Mouse (Mus musculus) lung, embryonic 16.5 days (tissue): ENCODE results near the gene Wfikkn1. TPM values are rescaled to one million over a fixed set of nuclear protein-coding genes. Genes with fewer than 3 reads are reported as not detected.
A peak's percentile ranks its signal among the peaks of the same experiment; 100 is the strongest.

Source experiments
- ATAC-seq: fragments of 200-750 bp; cut with Nextera tagmentation; 2 replicates; pipeline ENCODE4 v1.8.0; 2017; ENCODE audit warnings: low read depth, mild to moderate bottlenecking, moderate library complexity
- H3K27ac ChIP-seq: fragments of 300-500 bp; sonication (generic); 2 replicates; pipeline ENCODE4 v1.5.1; 2014; ENCODE audit warnings: mild to moderate bottlenecking, control low read depth, low read length
- H3K27me3 ChIP-seq: fragments of 300-500 bp; sonication (generic); 2 replicates; pipeline ENCODE4 v1.6.1; 2014; ENCODE audit warnings: low read depth, low read length, mixed read lengths; ENCODE audit not compliant: control insufficient read depth, insufficient read depth
- H3K36me3 ChIP-seq: fragments of 300-500 bp; sonication (generic); 2 replicates; pipeline ENCODE4 v1.6.1; 2014; ENCODE audit warnings: low read length; ENCODE audit not compliant: control insufficient read depth, insufficient read depth
- H3K4me1 ChIP-seq: fragments of 300-500 bp; sonication (generic); replicated peaks from 2 replicates; pipeline ENCODE4 v1.6.1; 2014; ENCODE audit warnings: low read length, mixed read lengths; ENCODE audit not compliant: control insufficient read depth, insufficient read depth
- H3K4me2 ChIP-seq: fragments of 300-500 bp; sonication (generic); 2 replicates; pipeline ENCODE4 v1.6.1; 2014; ENCODE audit warnings: low read depth, low read length, control low read depth
- H3K4me3 ChIP-seq: fragments of 300-500 bp; sonication (generic); 2 replicates; pipeline ENCODE4 v1.5.1; 2014; ENCODE audit warnings: mild to moderate bottlenecking, low read length, control low read depth
- H3K9ac ChIP-seq: fragments of 300-500 bp; sonication (generic); 2 replicates; pipeline ENCODE4 v1.6.1; 2014; ENCODE audit warnings: low read length, control low read depth
- H3K9me3 ChIP-seq: fragments of 300-500 bp; sonication (generic); 2 replicates; pipeline ENCODE4 v1.6.1; 2016; ENCODE audit warnings: low read length; ENCODE audit not compliant: control insufficient read depth
- WGBS: fragments of 180-500 bp; shearing (Covaris S2); extraction: QIAGEN DNeasy Blood & Tissue Kit; methylation state at CpG from one replicate; pipeline ENCODE4 v1.1.7; 2014; 5-methylcytosine and 5-hydroxymethylcytosine counted together
- polyA plus RNA-seq: library from polyadenylated mRNA; unstranded; fragments of >200 nt; fragmentation: Nextera tagmentation; extraction: Ambion mirVana; gene quantifications from 2 replicates; pipeline ENCODE4 v1.2.1, GENCODE M21; 2015

Gene Wfikkn1
- polyA plus RNA-seq, 1 experiment from 2014 or later, result 0.43 TPM

DNA sequence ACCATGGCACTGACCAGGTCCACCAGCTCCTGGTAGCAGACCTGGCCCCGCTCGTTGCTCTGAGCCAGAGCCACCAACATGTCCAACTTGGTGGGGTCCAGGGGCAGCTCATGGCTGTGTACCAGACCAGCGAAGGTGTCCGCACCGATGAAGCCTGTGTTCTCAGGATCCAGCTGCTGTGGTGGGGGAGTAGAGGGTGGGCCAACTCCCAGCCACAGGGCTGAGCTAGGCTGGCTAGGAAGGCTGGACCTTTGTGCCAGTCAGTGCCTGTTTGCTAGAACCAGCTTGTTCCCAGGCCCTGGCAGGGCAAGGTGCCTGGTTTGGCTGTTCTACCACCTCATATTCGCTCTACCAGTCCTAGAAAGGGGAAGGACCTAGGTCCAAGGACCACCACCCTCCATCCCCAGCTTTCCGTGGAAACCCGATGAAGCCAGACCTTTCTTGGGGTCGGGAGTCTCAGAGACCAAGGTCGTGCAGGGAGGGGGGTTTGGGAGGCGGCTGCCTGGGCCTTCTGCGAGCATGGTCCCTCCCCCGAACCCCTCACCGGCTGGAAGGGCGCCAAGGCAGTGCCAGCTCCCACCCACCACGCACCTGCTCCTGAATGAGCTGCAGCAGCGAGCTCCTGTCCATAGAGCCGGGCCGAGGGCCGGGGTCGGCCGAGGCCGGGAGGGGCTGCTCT is 44.1 kb downstream of the Wfikkn1 start:
- peaks cover 40% of the 10 kb centered on the region for H3K4me1 ChIP-seq
- peak overlapping the region; percentile 60 for H3K9ac ChIP-seq
- H3K36me3 ChIP-seq, result peaks cover 27% of the 10 kb centered on the region
- peak overlapping the region; percentile 70 for H3K4me2 ChIP-seq
- H3K4me3 ChIP-seq, result peak overlapping the region; percentile 40
- no peak for ATAC-seq
- no peak overlapping the region for H3K27ac ChIP-seq
- H3K9me3 ChIP-seq, result no peaks in the 10 kb centered on the region
- WGBS, result 20% methylated on average over 23 of the region's 23 CpGs
- no peaks in the 10 kb centered on the region for H3K27me3 ChIP-seq

DNA sequence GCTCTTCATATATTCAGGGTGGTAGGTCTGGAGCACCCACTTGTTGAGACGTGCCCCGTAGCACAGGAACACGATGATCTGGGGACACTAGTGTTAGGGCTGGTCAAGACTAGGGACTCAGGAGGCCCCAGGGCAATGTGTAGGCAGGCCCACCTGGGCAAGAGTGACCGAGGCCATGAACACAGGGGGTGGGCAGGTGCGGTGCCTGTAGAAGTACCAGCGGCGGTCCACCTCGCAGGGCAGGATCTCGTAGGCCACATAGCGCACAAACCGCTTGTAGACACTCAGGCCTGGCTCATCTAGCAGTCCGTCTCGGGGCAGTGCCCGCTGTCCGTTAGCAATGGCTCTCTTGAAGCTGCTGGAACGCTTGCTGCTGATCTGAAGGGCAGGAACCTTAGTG is 44.8 kb downstream of the Wfikkn1 start:
- no peak for ATAC-seq
- Histone ChIP-seq H3K36me3 (peaks cover 27% of the 10 kb centered on the region), H3K27ac (no peak overlapping the region), H3K4me1 (peaks cover 48% of the 10 kb centered on the region), H3K4me2 (no peak overlapping the region), H3K4me3 (no peak overlapping the region), H3K27me3 (no peaks in the 10 kb centered on the region), H3K9me3 (no peaks in the 10 kb centered on the region), H3K9ac (no peak overlapping the region)
- 86% methylated on average over 16 of the region's 16 CpGs for WGBS

DNA sequence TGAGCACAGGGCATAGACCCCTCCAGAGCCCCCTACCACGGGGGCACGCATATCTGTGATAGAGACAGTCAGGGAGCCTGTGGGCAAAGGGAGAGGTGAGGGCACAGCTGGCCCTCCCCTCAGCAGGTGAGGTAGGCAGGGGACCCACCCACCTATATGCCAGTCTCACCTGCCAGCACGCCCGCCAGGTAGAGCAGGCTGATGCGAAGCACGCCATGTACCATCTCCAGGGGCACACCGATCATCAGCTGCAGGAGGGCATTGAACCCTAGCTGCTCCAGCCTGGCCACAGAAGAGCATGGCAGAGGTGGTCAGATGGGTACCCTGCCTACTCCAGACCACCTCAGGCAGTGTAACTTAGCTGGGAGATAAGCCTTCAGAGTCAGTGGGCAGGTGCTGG is 45.4 kb downstream of the Wfikkn1 start:
- no peak overlapping the region for H3K4me3 ChIP-seq
- WGBS, result 88% methylated on average over 7 of the region's 7 CpGs
- peaks cover 28% of the 10 kb centered on the region for H3K36me3 ChIP-seq
- no peak for ATAC-seq
- peaks cover 52% of the 10 kb centered on the region for H3K4me1 ChIP-seq
- no peak overlapping the region for H3K27ac ChIP-seq
- no peak overlapping the region for H3K9ac ChIP-seq
- no peak overlapping the region for H3K4me2 ChIP-seq
- H3K9me3 ChIP-seq, result no peaks in the 10 kb centered on the region
- H3K27me3 ChIP-seq, result no peaks in the 10 kb centered on the region

DNA sequence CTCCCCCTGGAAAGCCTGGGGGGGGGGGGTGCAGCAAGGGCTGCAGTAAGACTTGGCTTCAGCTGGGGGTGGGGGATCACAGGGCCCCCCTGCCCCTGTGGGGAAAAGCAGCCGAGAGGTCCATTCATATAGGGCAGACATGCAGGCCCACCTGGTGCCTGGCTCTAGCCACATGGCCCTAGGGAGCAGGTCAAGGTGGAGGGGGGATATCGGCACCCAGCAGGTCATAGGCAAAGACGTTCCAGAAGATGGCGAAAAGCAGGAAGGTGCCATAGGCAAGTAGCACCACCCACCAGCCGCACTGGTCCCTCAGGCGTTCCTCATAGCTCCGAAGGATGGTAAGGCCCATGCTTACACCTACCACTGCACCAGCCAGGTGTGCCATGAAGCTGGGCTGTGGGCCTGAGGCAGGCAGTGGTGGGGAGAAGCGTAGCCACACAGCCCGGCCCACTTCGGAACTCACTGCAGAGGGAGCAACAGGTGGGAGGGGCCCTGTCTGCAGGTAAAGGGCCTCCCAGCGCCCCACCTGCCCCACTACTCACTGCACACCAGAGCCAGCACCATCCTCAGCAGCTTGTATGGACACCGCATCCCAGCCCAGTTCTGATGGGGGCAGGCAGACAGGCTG is 45.9 kb downstream of the Wfikkn1 start:
- 76% methylated on average over 12 of the region's 12 CpGs for WGBS
- peaks cover 56% of the 10 kb centered on the region for H3K4me1 ChIP-seq

DNA sequence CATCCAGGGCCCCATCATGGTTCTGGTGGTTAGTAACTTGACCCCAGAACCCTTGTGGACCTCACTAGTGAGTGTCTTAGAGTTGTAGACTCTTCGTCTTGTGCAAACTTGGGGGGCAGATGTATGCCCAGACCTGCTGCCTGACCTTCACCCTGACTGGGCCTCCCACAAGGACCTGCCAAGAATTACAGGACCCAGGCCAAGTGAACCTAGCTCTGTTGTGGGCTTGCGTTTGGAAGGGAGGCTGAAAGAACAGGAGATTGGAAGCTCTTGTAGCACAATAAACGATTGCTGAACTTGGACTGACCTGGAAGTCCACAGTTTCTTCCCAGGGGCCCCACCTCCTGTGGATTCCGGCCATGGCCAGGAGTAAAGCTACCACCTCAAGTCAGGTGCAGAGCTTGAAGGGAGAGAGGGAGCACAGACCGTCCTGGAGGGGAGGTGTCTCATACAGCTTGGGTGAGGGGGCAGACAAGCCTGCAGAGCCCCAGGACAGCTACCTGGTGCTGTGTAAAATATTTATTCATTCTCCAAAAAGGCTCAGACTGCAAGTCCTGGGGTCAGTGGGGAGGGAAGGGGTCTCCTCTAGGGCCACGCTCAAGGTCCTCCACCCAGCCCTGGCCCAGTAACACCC is 46.6 kb downstream of the Wfikkn1 start:
- Histone ChIP-seq H3K4me1 (peaks cover 59% of the 10 kb centered on the region), H3K4me3 (peak overlapping the region; percentile 85), H3K9me3 (no peaks in the 10 kb centered on the region), H3K27ac (peak overlapping the region; percentile 93), H3K27me3 (no peaks in the 10 kb centered on the region), H3K9ac (peak overlapping the region; percentile 85), H3K4me2 (peak overlapping the region; percentile 80), H3K36me3 (peaks cover 18% of the 10 kb centered on the region)
- 10% methylated on average over 6 of the region's 6 CpGs for WGBS
- ATAC-seq, result no peak

More for the DNA sequence above, 45.9 kb downstream of the Wfikkn1 start:
- peaks cover 24% of the 10 kb centered on the region for H3K36me3 ChIP-seq
- H3K27me3 ChIP-seq, result no peaks in the 10 kb centered on the region
- peak overlapping the region; percentile 80 for H3K4me2 ChIP-seq
- peak overlapping the region; percentile 85 for H3K4me3 ChIP-seq
- H3K9ac ChIP-seq, result peak overlapping the region; percentile 85
- 0 out of 2 replicates have a peak overlapping the region, but pooled peaks have one; percentile 24 for H3K27ac ChIP-seq
- H3K9me3 ChIP-seq, result no peaks in the 10 kb centered on the region
- ATAC-seq, result no peak

DNA sequence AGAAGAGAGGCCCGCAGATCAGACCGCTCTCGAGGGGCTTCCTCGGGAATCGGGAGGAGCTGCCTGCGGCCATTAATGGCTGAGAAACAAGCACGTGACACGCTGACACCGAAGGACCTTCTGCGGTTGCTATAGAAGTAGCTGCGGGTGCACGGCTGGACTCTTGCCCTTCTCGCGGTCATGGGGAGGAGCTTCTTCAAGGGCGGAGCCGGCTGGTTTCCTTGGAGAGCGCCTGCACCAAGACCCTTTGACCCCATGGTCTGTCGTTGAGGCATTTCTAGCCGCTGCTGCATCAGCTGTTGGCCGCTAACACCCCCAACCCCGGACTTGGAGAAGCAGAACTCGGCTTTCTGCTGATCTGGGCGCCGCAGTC is 47.4 kb downstream of the Wfikkn1 start, which contains the start of gene Stub1:
TSS of gene Stub1 (minus strand) at position 114 of the 373 bp plus-strand sequence.
- H3K27me3 ChIP-seq, result no peaks in the 10 kb centered on the region
- H3K4me2 ChIP-seq, result peak within 1 kb of the TSS; percentile 91
- H3K36me3 ChIP-seq, result peaks cover 16% of the 10 kb centered on the region
- no peaks in the 10 kb centered on the region for H3K9me3 ChIP-seq
- H3K27ac ChIP-seq, result peak within 1 kb of the TSS; percentile 93
- peak; percentile 75 for ATAC-seq
- H3K4me3 ChIP-seq, result peak within 1 kb of the TSS; percentile 85
- peak within 1 kb of the TSS; percentile 90 for H3K9ac ChIP-seq
- under 1% methylated on average over 24 of the region's 24 CpGs for WGBS
- peaks cover 62% of the 10 kb centered on the region for H3K4me1 ChIP-seq

DNA sequence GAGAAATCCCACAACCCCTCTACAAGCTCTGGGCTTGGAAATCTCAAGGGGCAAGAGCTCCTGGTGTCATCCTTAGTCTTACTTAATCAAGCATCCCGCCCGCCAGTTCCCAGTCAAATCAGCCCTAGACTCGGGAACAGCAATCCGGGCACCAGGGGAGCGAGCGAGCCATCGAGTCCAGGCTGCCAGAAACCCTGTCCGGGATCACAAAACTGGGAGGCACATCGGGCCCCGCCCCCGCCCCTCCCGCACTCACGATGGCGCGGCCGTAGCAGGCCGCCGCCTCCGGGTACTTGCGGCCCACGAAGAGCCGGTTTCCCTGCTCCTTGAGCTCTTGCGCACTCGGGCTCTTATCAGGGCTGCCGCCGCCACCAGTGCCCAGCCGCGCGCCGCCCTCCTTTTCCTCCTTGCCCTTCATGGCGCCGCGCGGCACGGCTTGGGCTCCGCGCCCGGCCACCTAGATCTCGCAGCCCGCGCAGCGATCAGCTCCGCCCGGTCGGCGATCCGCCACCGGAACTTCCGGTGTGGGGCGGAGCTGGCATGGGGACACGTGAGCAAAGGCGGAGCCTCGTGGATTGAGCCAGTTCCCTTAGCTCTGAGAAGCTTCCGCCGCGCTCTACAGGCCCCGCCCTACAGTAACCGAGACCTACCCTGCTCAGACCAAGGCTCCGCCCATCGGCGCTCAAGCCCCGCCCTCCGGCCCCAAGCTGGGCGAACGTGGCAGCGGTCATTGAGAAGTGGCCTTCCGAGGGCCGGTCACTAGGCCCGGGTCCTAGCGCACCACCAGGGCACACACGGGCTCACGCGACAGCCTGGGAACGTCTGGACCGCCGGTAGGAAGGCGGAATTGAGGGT is 48.0 kb downstream of the Wfikkn1 start:
- Histone ChIP-seq H3K27me3 (no peaks in the 10 kb centered on the region), H3K4me2 (peak overlapping the region; percentile 91), H3K36me3 (peaks cover 14% of the 10 kb centered on the region), H3K9me3 (no peaks in the 10 kb centered on the region), H3K9ac (peak overlapping the region; percentile 90), H3K4me1 (peaks cover 64% of the 10 kb centered on the region), H3K4me3 (peak overlapping the region; percentile 85), H3K27ac (peak overlapping the region; percentile 93)
- under 1% methylated on average over 75 of the region's 77 CpGs for WGBS
- peak; percentile 93 for ATAC-seq

DNA sequence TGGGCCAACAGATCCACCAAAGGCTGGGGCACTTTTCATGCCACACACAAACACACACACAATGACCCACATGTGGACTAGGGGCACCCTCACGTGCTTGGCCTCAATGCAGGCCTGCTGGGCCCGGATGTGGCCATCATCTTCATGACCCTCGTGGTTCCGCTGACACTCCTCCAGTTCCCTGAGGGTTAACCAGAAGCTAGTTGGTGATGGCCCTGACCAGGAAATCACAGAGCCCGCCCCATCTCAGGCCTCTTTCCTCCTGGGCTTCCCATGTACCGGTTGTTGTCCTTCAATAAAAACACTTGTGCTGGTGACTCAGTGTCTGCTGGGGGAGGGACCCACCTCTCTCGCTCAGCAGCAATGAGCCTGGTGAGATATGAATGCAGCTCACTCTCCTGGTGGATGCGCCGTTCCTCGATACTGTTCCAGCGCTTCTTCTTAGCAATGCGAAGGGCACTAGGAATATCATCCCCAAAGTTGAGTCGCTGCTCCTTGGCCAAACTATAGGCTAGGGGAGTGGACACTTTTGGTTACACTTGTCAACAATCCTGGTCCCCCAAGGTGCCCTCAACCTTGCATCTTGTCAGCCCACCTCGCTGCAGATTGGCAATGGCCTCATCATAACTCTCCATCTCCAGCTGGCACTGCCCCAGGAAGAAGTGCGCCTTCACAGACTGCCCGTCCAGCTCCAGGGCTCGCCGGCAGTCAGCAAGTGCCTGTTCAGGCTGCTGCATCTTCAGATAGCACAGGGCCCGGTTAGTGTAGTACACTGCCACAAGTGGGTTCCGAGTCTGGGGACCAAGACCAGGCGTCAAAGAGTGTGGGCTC is 49.0 kb downstream of the Wfikkn1 start:
- Histone ChIP-seq H3K27ac (peak overlapping the region; percentile 89), H3K36me3 (peaks cover 14% of the 10 kb centered on the region), H3K27me3 (no peaks in the 10 kb centered on the region), H3K9ac (peak overlapping the region; percentile 90), H3K9me3 (no peaks in the 10 kb centered on the region), H3K4me1 (peaks cover 57% of the 10 kb centered on the region), H3K4me2 (peak overlapping the region; percentile 91), H3K4me3 (peak overlapping the region; percentile 85)
- no peak for ATAC-seq
- 46% methylated on average over 21 of the region's 21 CpGs for WGBS
